Mouse (Mus musculus): ENCODE results near the gene Cdkn3. TPM values are rescaled to one million over a fixed set of nuclear protein-coding genes. Genes with fewer than 3 reads are reported as not detected.

Gene Cdkn3
- polyA plus RNA-seq, 1 experiment from 2014 or later, result 30.7 TPM

GRCm38 (mm10) chr14:46787454-46787786 lies 27.1 kb downstream of the Cdkn3 start:
- H3K4me1 ChIP-seq, result peaks cover 14% of the 10 kb centered on the region
- WGBS, result under 1% methylated on average over 11 of the region's 11 CpGs
- H3K4me2 ChIP-seq (replicated peaks), result peak overlapping the region; percentile 69
- no peak for ATAC-seq (ENCODE audit: low FRiP score, low read depth)
- peaks cover 15% of the 10 kb centered on the region for H3K36me3 ChIP-seq
- no peaks in the 10 kb centered on the region for H3K27me3 ChIP-seq (replicated peaks)
- H3K9me3 ChIP-seq, result no peaks in the 10 kb centered on the region
- H3K9ac ChIP-seq, result peak overlapping the region; percentile 91
- peak overlapping the region; percentile 90; the same call in 1 of the 2 replicates for H3K27ac ChIP-seq
- H3K4me3 ChIP-seq, result peak overlapping the region; percentile 80

GRCm38 (mm10) chr14:46787787-46788504 lies 27.6 kb downstream of the Cdkn3 start, which contains the start of gene Cnih1:
Gene Cnih1 (minus strand): TSS chr14:46788411.
- H3K9ac ChIP-seq, result peak within 1 kb of the TSS; percentile 91
- under 1% methylated on average over 86 of the region's 86 CpGs for WGBS
- ATAC-seq (ENCODE audit: low FRiP score, low read depth), result peak; percentile 97
- H3K36me3 ChIP-seq, result peaks cover 12% of the 10 kb centered on the region
- no peaks in the 10 kb centered on the region for H3K9me3 ChIP-seq
- H3K4me3 ChIP-seq, result peak within 1 kb of the TSS; percentile 80
- H3K4me1 ChIP-seq, result peaks cover 14% of the 10 kb centered on the region
- H3K4me2 ChIP-seq (replicated peaks), result peak within 1 kb of the TSS; percentile 69
- H3K27me3 ChIP-seq (replicated peaks), result no peaks in the 10 kb centered on the region
- peak within 1 kb of the TSS; percentile 90 for H3K27ac ChIP-seq

- no peak overlapping the region for H3K4me3 ChIP-seq
- no peak for ATAC-seq (ENCODE audit: low FRiP score, low read depth)
- H3K4me2 ChIP-seq (replicated peaks), result peak overlapping the region; percentile 69; the same call in 1 of the 2 replicates
- no peaks in the 10 kb centered on the region for H3K27me3 ChIP-seq (replicated peaks)
- peaks cover 14% of the 10 kb centered on the region for H3K4me1 ChIP-seq
- peaks cover 7% of the 10 kb centered on the region for H3K36me3 ChIP-seq
- no peak overlapping the region for H3K27ac ChIP-seq
- 0 out of 2 replicates have a peak overlapping the region, but pooled peaks have one; percentile 9 for H3K9ac ChIP-seq
- no peaks in the 10 kb centered on the region for H3K9me3 ChIP-seq
- WGBS, result 39% methylated on average over 8 of the region's 8 CpGs
Observed at GRCm38 (mm10) chr14:46788505-46788901, 28.2 kb downstream of the Cdkn3 start.

GRCm38 (mm10) chr14:46790303-46790702 lies 30.0 kb downstream of the Cdkn3 start:
- WGBS, result 66% methylated on average over 4 of the region's 4 CpGs
- no peak overlapping the region for H3K4me2 ChIP-seq (replicated peaks)
- ATAC-seq (ENCODE audit: low FRiP score, low read depth), result no peak

GRCm38 (mm10) chr14:46790723-46791122 lies 30.4 kb downstream of the Cdkn3 start:
- 90% methylated on average over 6 of the region's 6 CpGs for WGBS
- no peak overlapping the region for H3K4me3 ChIP-seq
- no peak overlapping the region for H3K27ac ChIP-seq
- ATAC-seq (ENCODE audit: low FRiP score, low read depth), result no peak
- H3K27me3 ChIP-seq (replicated peaks), result no peaks in the 10 kb centered on the region
- no peak overlapping the region for H3K4me2 ChIP-seq (replicated peaks)
- H3K9ac ChIP-seq, result no peak overlapping the region
- no peaks in the 10 kb centered on the region for H3K9me3 ChIP-seq
- no peaks in the 10 kb centered on the region for H3K36me3 ChIP-seq
- H3K4me1 ChIP-seq, result peaks cover 11% of the 10 kb centered on the region

More at GRCm38 (mm10) chr14:46790303-46790702, 30.0 kb downstream of the Cdkn3 start:
- Histone ChIP-seq H3K27me3 (replicated peaks) (no peaks in the 10 kb centered on the region), H3K9me3 (no peaks in the 10 kb centered on the region), H3K9ac (no peak overlapping the region), H3K27ac (no peak overlapping the region), H3K36me3 (no peaks in the 10 kb centered on the region), H3K4me1 (peaks cover 12% of the 10 kb centered on the region), H3K4me3 (no peak overlapping the region)

GRCm38 (mm10) chr14:46794157-46794556 lies 33.8 kb downstream of the Cdkn3 start:
- WGBS, result 91% methylated on average over 5 of the region's 5 CpGs

GRCm38 (mm10) chr14:46800684-46801345 lies 40.5 kb downstream of the Cdkn3 start:
- Histone ChIP-seq H3K9me3 (no peaks in the 10 kb centered on the region), H3K4me2 (replicated peaks) (no peak overlapping the region), H3K4me1 (no peaks in the 10 kb centered on the region), H3K36me3 (no peaks in the 10 kb centered on the region), H3K4me3 (no peak overlapping the region), H3K27ac (no peak overlapping the region), H3K9ac (no peak overlapping the region), H3K27me3 (replicated peaks) (no peaks in the 10 kb centered on the region)
- 90% methylated on average over 3 of the region's 3 CpGs for WGBS
- no peak for ATAC-seq (ENCODE audit: low FRiP score, low read depth)

More at GRCm38 (mm10) chr14:46794157-46794556, 33.8 kb downstream of the Cdkn3 start:
- no peak for ATAC-seq (ENCODE audit: low FRiP score, low read depth)
- Histone ChIP-seq H3K9me3 (no peaks in the 10 kb centered on the region), H3K27me3 (replicated peaks) (no peaks in the 10 kb centered on the region), H3K27ac (no peak overlapping the region), H3K4me1 (no peaks in the 10 kb centered on the region), H3K9ac (no peak overlapping the region), H3K4me2 (replicated peaks) (no peak overlapping the region), H3K4me3 (no peak overlapping the region), H3K36me3 (no peaks in the 10 kb centered on the region)

- Histone ChIP-seq H3K4me2 (replicated peaks) (no peak overlapping the region), H3K27ac (no peak overlapping the region), H3K27me3 (replicated peaks) (no peaks in the 10 kb centered on the region), H3K4me1 (no peaks in the 10 kb centered on the region), H3K9me3 (no peaks in the 10 kb centered on the region), H3K9ac (no peak overlapping the region), H3K4me3 (no peak overlapping the region), H3K36me3 (peaks cover 5% of the 10 kb centered on the region; the same call in 1 of the 2 replicates)
- WGBS, result 91% methylated on average over 4 of the region's 4 CpGs
- no peak for ATAC-seq (ENCODE audit: low FRiP score, low read depth)
Observed at GRCm38 (mm10) chr14:46803259-46803658, 42.9 kb downstream of the Cdkn3 start.

- H3K27ac ChIP-seq, result no peak overlapping the region
- no peaks in the 10 kb centered on the region for H3K9me3 ChIP-seq
- H3K4me1 ChIP-seq, result no peaks in the 10 kb centered on the region
- no peak overlapping the region for H3K4me3 ChIP-seq
- no peak overlapping the region for H3K9ac ChIP-seq
- H3K27me3 ChIP-seq (replicated peaks), result no peaks in the 10 kb centered on the region
- peaks cover 5% of the 10 kb centered on the region; the same call in 1 of the 2 replicates for H3K36me3 ChIP-seq
- no peak for ATAC-seq (ENCODE audit: low FRiP score, low read depth)
- no peak overlapping the region for H3K4me2 ChIP-seq (replicated peaks)
- 90% methylated on average over 1 of the region's 1 CpGs for WGBS
Observed at GRCm38 (mm10) chr14:46803791-46804190, 43.5 kb downstream of the Cdkn3 start.

GRCm38 (mm10) chr14:46806186-46806585 lies 45.8 kb downstream of the Cdkn3 start:
- Histone ChIP-seq H3K36me3 (peaks cover 12% of the 10 kb centered on the region; the same call in 1 of the 2 replicates), H3K9ac (no peak overlapping the region), H3K4me2 (replicated peaks) (no peak overlapping the region), H3K4me1 (no peaks in the 10 kb centered on the region), H3K4me3 (no peak overlapping the region), H3K27ac (no peak overlapping the region), H3K9me3 (no peaks in the 10 kb centered on the region), H3K27me3 (replicated peaks) (no peaks in the 10 kb centered on the region)
- WGBS, result 90% methylated on average over 5 of the region's 5 CpGs
- ATAC-seq (ENCODE audit: low FRiP score, low read depth), result no peak

- no peak for ATAC-seq (ENCODE audit: low FRiP score, low read depth)
- no peak overlapping the region for H3K27ac ChIP-seq
- WGBS, result 92% methylated on average over 3 of the region's 3 CpGs
Observed at GRCm38 (mm10) chr14:46807927-46808326, 47.6 kb downstream of the Cdkn3 start.

GRCm38 (mm10) chr14:46815640-46816039 lies 55.3 kb downstream of the Cdkn3 start:
- H3K27me3 ChIP-seq (replicated peaks), result no peaks in the 10 kb centered on the region
- 86% methylated on average over 6 of the region's 6 CpGs for WGBS
- H3K36me3 ChIP-seq, result peaks cover 32% of the 10 kb centered on the region; the same call in 1 of the 2 replicates
- no peak overlapping the region for H3K27ac ChIP-seq
- no peak overlapping the region for H3K4me3 ChIP-seq
- no peak overlapping the region for H3K4me2 ChIP-seq (replicated peaks)
- no peaks in the 10 kb centered on the region for H3K9me3 ChIP-seq
- H3K9ac ChIP-seq, result no peak overlapping the region
- peaks cover 4% of the 10 kb centered on the region for H3K4me1 ChIP-seq
- no peak for ATAC-seq (ENCODE audit: low FRiP score, low read depth)

More at GRCm38 (mm10) chr14:46807927-46808326, 47.6 kb downstream of the Cdkn3 start:
- H3K36me3 ChIP-seq, result peaks cover 20% of the 10 kb centered on the region; the same call in 1 of the 2 replicates
- no peaks in the 10 kb centered on the region for H3K27me3 ChIP-seq (replicated peaks)
- no peak overlapping the region for H3K4me3 ChIP-seq
- no peaks in the 10 kb centered on the region for H3K4me1 ChIP-seq
- H3K9ac ChIP-seq, result no peak overlapping the region
- no peaks in the 10 kb centered on the region for H3K9me3 ChIP-seq
- no peak overlapping the region for H3K4me2 ChIP-seq (replicated peaks)

Data from neural tube, embryonic 12.5 days (tissue).